Comparison of ENCODE assay signal across 10 mouse cellular contexts in genomic region chr17:26971247-26971905, GRCm38 (mm10). TPM values are rescaled to one million over a fixed set of nuclear protein-coding genes. Genes with fewer than 3 reads are reported as not detected.
DNase-seq lines count a peak whose midpoint lies in the region; ATAC-seq and TF ChIP-seq lines count a peak whose summit lies in the region.
"Had no signal": no experiment of that assay in that cellular context is flagged by ENCODE, and none has a peak within 500 bp of the region (broad histone marks: within the 10 kb centered on the region; RNA-seq: fewer than 3 reads in every experiment).

No protein-coding gene starts in this region.

- no peak overlapping the region for H3K4me3 ChIP-seq in cerebellum, adult 2 months (replicated peaks; ENCODE audit: insufficient read depth, low read depth, low read length)
- H3K4me3 ChIP-seq in left cerebral cortex, adult 2 months: no peak overlapping the region
- H3K4me3 ChIP-seq in intestine, embryonic 14.5 days (ENCODE audit: low read depth, low read length): peak overlapping the region; percentile 87; the same call in 1 of the 2 replicates
- H3K4me3 ChIP-seq in midbrain, postnatal 0 days (ENCODE audit: low read depth, low read length): no peak overlapping the region

- DNase-seq in cerebellum, adult 11-12 months: peak; percentile 54
- DNase-seq in cerebellum, adult 2 months: no peak
- no peak for DNase-seq in left cerebral cortex, adult 2 months (ENCODE audit: extremely low spot score in 1 of 2, low spot score in 2 of 2)
- no peak for DNase-seq in left cerebral cortex, adult 11 months (ENCODE audit: low spot score)
- no peak for DNase-seq in intestine, embryonic 14.5 days (ENCODE audit: low spot score)
- DNase-seq in midbrain, postnatal 0 days (ENCODE audit: low spot score): no peak
- DNase-seq in testis, postnatal 14 days (ENCODE audit: low spot score): no peak
- no peak for DNase-seq in thymus, postnatal 14 days
- DNase-seq: lung, postnatal 36 days; thymus, postnatal 25 days had no signal

- H3K27ac ChIP-seq in cerebellum, adult 2 months (ENCODE audit: insufficient read depth, low read length): no peak overlapping the region
- H3K27ac ChIP-seq in left cerebral cortex, adult 2 months: peak overlapping the region; percentile 19; the same call in 1 of the 2 replicates
- H3K27ac ChIP-seq in intestine, embryonic 14.5 days (ENCODE audit: low read depth): peak overlapping the region; percentile 47; the same call in 1 of the 2 replicates
- no peak overlapping the region for H3K27ac ChIP-seq in midbrain, postnatal 0 days (ENCODE audit: low read depth, low read length)

- H3K9ac ChIP-seq in intestine, embryonic 14.5 days (ENCODE audit: low read length): peak overlapping the region; percentile 74; the same call in 1 of the 2 replicates
- H3K9ac ChIP-seq in midbrain, postnatal 0 days (replicated peaks; ENCODE audit: low read length, poor library complexity, severe bottlenecking): no peak overlapping the region

- H3K9me3 ChIP-seq in intestine, embryonic 14.5 days (ENCODE audit: control insufficient read depth, low read length): no peaks in the 10 kb centered on the region
- H3K9me3 ChIP-seq in midbrain, postnatal 0 days (ENCODE audit: low read length): no peaks in the 10 kb centered on the region

- TF ChIP-seq POLR2A in cerebellum, adult 2 months (IDR thresholded peaks at IDR 0.05; ENCODE audit: borderline replicate concordance, insufficient read depth, low read length): no peak

- 60% methylated on average over 8 of the region's 8 CpGs for WGBS in cerebellum, adult 2 months
- WGBS in intestine, embryonic 14.5 days: 60% methylated on average over 8 of the region's 8 CpGs
- 50% methylated on average over 8 of the region's 8 CpGs for WGBS in midbrain, postnatal 0 days

- TF ChIP-seq CTCF in cerebellum, adult 2 months (IDR thresholded peaks at IDR 0.05; ENCODE audit: borderline replicate concordance, insufficient read depth, low read depth, low read length): no peak
- TF ChIP-seq CTCF in left cerebral cortex, adult 2 months (IDR thresholded peaks at IDR 0.05): no peak
- TF ChIP-seq CTCF in midbrain, postnatal 0 days (IDR thresholded peaks at IDR 0.05): no peak

- H3K36me3 ChIP-seq in intestine, embryonic 14.5 days (ENCODE audit: control insufficient read depth, insufficient read depth, low read length): peaks cover 37% of the 10 kb centered on the region
- H3K36me3 ChIP-seq in midbrain, postnatal 0 days (ENCODE audit: insufficient read depth, low read length): peaks cover 33% of the 10 kb centered on the region

- peaks cover 11% of the 10 kb centered on the region; the same call in 1 of the 2 replicates for H3K4me1 ChIP-seq in cerebellum, adult 2 months (ENCODE audit: control insufficient read depth, insufficient read depth, low read length)
- H3K4me1 ChIP-seq in intestine, embryonic 14.5 days (replicated peaks; ENCODE audit: control insufficient read depth, insufficient read depth, low read length): peaks cover 20% of the 10 kb centered on the region
- peaks cover 8% of the 10 kb centered on the region for H3K4me1 ChIP-seq in midbrain, postnatal 0 days (ENCODE audit: insufficient read depth, low read length)

- no peaks in the 10 kb centered on the region for H3K27me3 ChIP-seq in cerebellum, adult 2 months (ENCODE audit: control insufficient read depth, insufficient read depth, low read length)
- no peaks in the 10 kb centered on the region for H3K27me3 ChIP-seq in intestine, embryonic 14.5 days (replicated peaks; ENCODE audit: control insufficient read depth, insufficient read depth, low read length)
- H3K27me3 ChIP-seq in midbrain, postnatal 0 days (ENCODE audit: insufficient read depth, low read length): no peaks in the 10 kb centered on the region

- peak overlapping the region; percentile 94 for H3K4me2 ChIP-seq in intestine, embryonic 14.5 days (ENCODE audit: low read length)
- no peak overlapping the region for H3K4me2 ChIP-seq in midbrain, postnatal 0 days (ENCODE audit: low read depth, low read length, poor library complexity, severe bottlenecking)

- intact Hi-C loops in left cerebral cortex, adult 2 months (cut with DNase I): no loop called here

- no peak for ATAC-seq in intestine, embryonic 14.5 days (replicated peaks; ENCODE audit: low FRiP score, low TSS enrichment, low read depth)
- ATAC-seq in midbrain, postnatal 0 days (ENCODE audit: low FRiP score): peak; percentile 14; the same call in 1 of the 2 replicates

RNA-seq across cellular contexts. Expression of gene Zbtb9, which starts 1.6 kb away (rescaled TPM):
- polyA plus RNA-seq in cerebellum, adult 2 months (2012; rRNA removed): 13.9 and 14.7 TPM in 2 replicates
- 10 to 100 TPM; 16.3 to 18.3 TPM for total RNA-seq in left cerebral cortex, adult 2 months (2021)
- polyA plus RNA-seq in intestine, embryonic 14.5 days (2014; fragmentation: Nextera tagmentation; extraction: Ambion mirVana): 9.8 and 12.8 TPM in 2 replicates
- 16.1 and 19.4 TPM in 2 replicates for total RNA-seq in midbrain, postnatal 0 days (2014; rRNA removed)
- 6.6 and 6.7 TPM in 2 replicates for polyA plus RNA-seq in midbrain, postnatal 0 days (2015; fragmentation: Nextera tagmentation; extraction: Ambion mirVana)

RNA-seq across cellular contexts. Expression of gene Syngap1, which starts 30.3 kb away (rescaled TPM):
- 55.9 and 62.5 TPM in 2 replicates for polyA plus RNA-seq in cerebellum, adult 2 months (2012; rRNA removed)
- total RNA-seq in left cerebral cortex, adult 2 months (2021): 100 to 1,000 TPM; 452 to 471 TPM
- polyA plus RNA-seq in intestine, embryonic 14.5 days (2014; fragmentation: Nextera tagmentation; extraction: Ambion mirVana): 2.2 and 2.4 TPM in 2 replicates
- 77.0 and 90.3 TPM in 2 replicates for total RNA-seq in midbrain, postnatal 0 days (2014; rRNA removed)
- 3.6 and 6.1 TPM in 2 replicates for polyA plus RNA-seq in midbrain, postnatal 0 days (2015; fragmentation: Nextera tagmentation; extraction: Ambion mirVana)

RNA-seq across cellular contexts. Expression of gene Cuta, which starts 32.0 kb away (rescaled TPM):
- polyA plus RNA-seq in cerebellum, adult 2 months (2012; rRNA removed): 176 and 187 TPM in 2 replicates
- 100 to 1,000 TPM; 103 to 110 TPM for total RNA-seq in left cerebral cortex, adult 2 months (2021)
- 195 and 197 TPM in 2 replicates for polyA plus RNA-seq in intestine, embryonic 14.5 days (2014; fragmentation: Nextera tagmentation; extraction: Ambion mirVana)
- total RNA-seq in midbrain, postnatal 0 days (2014; rRNA removed): 49.6 and 55.6 TPM in 2 replicates
- 136 and 143 TPM in 2 replicates for polyA plus RNA-seq in midbrain, postnatal 0 days (2015; fragmentation: Nextera tagmentation; extraction: Ambion mirVana)

RNA-seq across cellular contexts. Expression of gene Phf1, which starts 38.5 kb away (rescaled TPM):
- 57.8 and 60.8 TPM in 2 replicates for polyA plus RNA-seq in cerebellum, adult 2 months (2012; rRNA removed)
- total RNA-seq in left cerebral cortex, adult 2 months (2021): 10 to 100 TPM; 33.8 to 39.5 TPM
- 6.0 and 6.4 TPM in 2 replicates for polyA plus RNA-seq in intestine, embryonic 14.5 days (2014; fragmentation: Nextera tagmentation; extraction: Ambion mirVana)
- total RNA-seq in midbrain, postnatal 0 days (2014; rRNA removed): 48.7 and 53.5 TPM in 2 replicates
- 32.8 and 35.8 TPM in 2 replicates for polyA plus RNA-seq in midbrain, postnatal 0 days (2015; fragmentation: Nextera tagmentation; extraction: Ambion mirVana)

RNA-seq across cellular contexts. Expression of gene Kifc5b, which starts 54.5 kb away (rescaled TPM):
- polyA plus RNA-seq in cerebellum, adult 2 months (2012; rRNA removed): 5.9 and 6.6 TPM in 2 replicates
- 1 to 10 TPM; 3.3 to 4.6 TPM for total RNA-seq in left cerebral cortex, adult 2 months (2021)
- 5.2 and 8.1 TPM in 2 replicates for polyA plus RNA-seq in intestine, embryonic 14.5 days (2014; fragmentation: Nextera tagmentation; extraction: Ambion mirVana)
- total RNA-seq in midbrain, postnatal 0 days (2014; rRNA removed): 1.9 and 4.7 TPM in 2 replicates
- polyA plus RNA-seq in midbrain, postnatal 0 days (2015; fragmentation: Nextera tagmentation; extraction: Ambion mirVana): 1.6 and 1.9 TPM in 2 replicates

Comparison
In these comparisons a context has a peak if more than half of its experiments do, and no peak if none do; other contexts are left out.
1. H3K27ac ChIP-seq: peak in left cerebral cortex, adult 2 months (single experiment) and intestine, embryonic 14.5 days (single experiment); none in cerebellum, adult 2 months (single experiment) and midbrain, postnatal 0 days (single experiment).